Mouse (Mus musculus) left cerebral cortex, adult 8-10 months (tissue): ENCODE data around the gene Zbtb22. TPM values are rescaled to one million over a fixed set of nuclear protein-coding genes. Genes with fewer than 3 reads are reported as not detected.
A peak's percentile ranks its signal among the peaks of the same experiment; 100 is the strongest.
"Not testable (repeated sequence)": the region's sequence is repeated elsewhere in the genome, so short reads cannot be mapped to it uniquely, and the experiment has no call there.

Experiments used
- DNase-seq, 2 experiments: peaks; one replicate each; pipeline ENCODE4 v3.0.0; 2022; ENCODE audit warnings: low spot score in 2 of 2
- total RNA-seq, 4 experiments: library from RNA; stranded (reverse); gene quantifications; 2 replicates each; pipeline ENCODE4 v1.2.4; 2022

Zbtb22 gene
- 10 to 100 TPM; 36.8 to 44.6 (median 41.3) TPM for total RNA-seq

DNA sequence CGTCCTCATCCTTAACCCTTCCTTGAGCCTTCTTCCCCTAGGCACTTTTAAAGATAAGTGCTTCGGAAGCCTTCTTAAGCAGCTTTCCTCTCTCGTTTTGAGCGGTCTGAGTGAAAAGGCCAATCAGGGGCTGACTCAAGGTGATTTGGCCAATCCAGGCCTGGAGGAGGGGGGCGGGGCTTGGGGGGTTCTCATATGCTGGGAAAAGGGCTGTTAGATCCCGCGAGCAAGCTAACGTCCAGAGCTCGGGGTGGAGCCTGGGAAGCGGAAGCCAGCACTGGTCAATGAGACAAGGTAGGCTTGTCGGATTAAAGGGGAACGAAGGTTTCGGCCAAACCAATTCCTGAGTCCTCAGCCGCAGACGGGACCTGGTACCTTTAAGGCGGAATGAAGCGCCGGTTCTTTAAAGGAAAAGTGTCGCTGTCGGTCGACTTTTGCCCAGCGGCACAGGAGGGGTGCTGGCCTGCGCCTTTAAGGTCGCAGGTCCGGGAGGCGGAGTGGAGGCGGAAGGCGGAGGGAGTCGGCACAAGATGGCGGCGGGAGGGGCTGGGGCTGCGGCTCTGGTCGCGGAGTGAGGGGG, at the start of gene Zbtb22, which contains the start of gene Tapbp:
Gene Zbtb22 (plus strand): TSS at position 234 of the 580 bp plus-strand sequence.
Gene Tapbp (plus strand): TSS at position 229 of the 580 bp plus-strand sequence.
- peak; percentile 94 to 97 for DNase-seq

DNA sequence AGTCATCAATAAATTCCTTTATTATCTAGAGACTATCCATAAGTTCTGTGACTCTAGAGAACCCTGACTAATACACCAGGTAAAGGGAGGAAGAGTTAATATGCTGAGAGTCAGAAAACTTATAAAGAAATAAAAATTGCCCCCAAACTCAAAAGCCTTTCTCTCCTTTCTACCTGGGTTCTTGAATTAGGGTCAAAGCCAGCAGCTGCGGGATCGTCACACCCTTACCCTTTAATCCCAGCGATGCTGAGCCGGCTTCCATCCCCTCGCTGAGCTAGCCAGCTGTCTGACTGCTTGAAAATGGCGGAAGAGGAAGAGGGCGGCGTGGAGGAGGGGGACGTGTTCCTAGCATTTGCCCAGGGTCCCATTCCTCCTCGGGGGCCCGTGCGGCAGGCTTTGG, 42.2 kb upstream of the Zbtb22 start, which contains the start of gene Gm7029:
Gene Gm7029 (plus strand): TSS at position 301 of the 400 bp plus-strand sequence.
- DNase-seq = not testable (repeated sequence)

DNA sequence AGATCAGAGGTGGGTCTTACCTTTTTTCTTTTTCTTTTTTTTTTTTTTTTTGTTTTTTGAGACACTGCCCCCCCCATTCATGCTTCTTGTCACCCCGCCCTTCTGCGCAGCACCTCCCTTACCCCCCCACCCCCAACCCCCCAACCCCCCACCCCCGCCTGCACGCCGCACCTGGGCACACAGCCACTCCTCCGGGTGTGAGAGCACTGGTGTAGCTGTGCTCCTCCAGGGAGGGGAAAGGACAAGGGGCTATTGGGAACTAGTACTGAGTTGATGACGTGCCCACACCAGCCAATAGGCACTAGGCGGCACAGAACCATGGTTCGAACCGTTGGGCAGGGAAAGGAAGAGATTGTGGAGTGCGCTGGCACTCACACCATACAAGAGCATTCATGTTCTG, 41.3 kb upstream of the Zbtb22 start:
- DNase-seq = no peak

DNA sequence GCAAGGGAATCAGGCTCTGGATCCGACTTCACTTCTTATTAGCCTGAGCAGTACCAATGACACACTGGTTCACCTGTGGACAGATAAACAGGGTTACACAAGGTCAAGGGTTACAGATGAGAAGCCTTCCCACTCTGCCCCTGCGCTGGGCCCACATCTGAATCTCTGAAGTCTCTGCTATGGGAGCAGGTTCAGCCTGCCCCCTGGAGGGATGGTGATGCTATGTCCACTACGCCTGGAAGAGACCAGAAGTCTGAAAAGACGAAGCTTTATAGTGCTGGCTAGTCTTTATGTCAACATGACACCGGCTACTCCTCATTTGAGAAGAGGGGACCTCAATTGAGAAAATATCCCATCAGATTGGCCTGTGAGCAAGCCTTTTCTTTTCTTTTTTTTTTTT, 39.9 kb upstream of the Zbtb22 start:
- not testable (repeated sequence) for DNase-seq

DNA sequence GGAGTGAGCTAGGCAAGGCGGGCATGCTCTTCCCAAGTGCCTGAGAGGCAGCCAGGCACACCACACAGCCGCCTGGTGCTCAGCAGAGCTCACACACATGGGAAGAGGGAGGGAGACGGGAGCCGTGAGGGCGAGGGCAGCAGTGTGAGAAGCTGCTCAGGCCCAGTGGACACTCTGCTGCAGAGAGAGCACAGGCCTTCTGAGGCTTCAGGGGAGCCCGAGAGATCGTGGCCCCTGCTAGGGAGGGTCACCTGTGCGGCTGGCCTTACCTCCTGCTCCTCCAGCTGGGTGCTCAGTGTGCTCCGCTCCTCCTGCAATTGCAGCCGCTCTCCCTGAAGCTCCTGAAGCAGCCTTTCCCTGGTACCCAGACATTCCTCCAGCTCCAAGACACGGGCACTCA, 31.4 kb upstream of the Zbtb22 start:
- not testable (repeated sequence) for DNase-seq

DNA sequence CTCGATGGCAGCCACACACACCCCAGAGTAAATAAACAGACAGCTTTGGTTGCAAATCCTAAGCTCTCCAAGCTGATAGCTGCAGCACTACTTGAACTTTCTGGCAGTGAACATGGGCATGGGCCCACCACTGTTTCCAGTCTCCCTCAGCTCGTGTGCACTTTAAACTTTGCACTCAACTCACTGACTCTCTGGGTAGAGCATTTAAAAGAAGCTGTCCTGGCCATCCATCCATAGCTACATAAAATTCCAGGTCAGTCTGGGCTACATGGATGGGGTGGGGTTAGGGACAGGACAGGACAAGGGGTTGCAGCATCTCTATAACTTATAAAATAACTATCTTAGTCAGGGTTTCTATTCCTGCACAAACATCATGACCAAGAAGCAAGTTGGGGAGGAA, 27.9 kb upstream of the Zbtb22 start:
- not testable (repeated sequence) for DNase-seq

DNA sequence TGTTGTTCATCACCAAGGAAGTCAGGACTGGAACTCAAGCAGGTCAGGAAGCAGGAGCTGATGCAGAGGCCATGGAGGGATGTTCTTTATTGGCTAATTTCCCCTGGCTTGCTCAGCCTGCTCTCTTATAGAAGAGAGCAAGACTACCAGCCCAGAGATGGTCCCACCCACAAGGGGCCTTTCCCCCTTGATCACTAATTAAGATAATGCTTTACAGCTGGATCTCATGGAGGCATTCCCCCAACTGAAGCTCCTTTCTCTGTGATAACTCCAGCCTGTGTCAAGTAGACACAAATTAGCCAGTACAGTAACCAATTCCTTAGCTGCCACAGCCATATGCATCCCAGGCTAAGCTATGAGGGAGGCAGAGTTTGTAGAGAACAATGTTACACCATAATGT, 27.5 kb upstream of the Zbtb22 start:
- DNase-seq = not testable (repeated sequence)

DNA sequence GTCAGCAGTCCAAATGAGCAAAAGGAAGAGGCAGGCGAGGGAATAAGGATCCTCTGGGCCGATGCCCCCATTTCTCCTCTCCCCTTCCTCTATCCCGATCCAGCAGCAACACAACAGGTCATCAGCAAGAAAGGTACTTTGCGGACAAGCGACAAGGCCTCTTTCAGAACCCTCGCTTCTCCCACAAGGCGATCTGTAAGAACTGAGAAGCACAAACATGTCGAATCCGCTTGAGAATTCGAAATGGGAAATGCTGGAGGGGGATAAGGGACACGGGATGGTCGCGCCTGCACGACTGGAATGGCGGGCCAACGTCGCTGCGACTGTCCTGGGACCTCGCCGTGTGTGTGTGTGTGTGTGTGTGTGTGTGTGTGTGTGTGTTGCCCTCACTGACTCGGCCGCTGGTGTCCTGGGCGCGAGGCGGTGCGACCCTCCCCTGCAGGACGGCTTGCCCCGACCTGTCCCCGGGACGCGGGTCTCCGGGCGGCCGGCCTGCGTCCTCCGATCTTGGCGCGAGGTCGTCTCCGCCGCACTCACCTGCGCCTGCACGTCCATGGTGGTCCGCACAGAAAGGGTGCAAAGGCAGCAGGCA, 25.7 kb upstream of the Zbtb22 start:
- not testable (repeated sequence) for DNase-seq

DNA sequence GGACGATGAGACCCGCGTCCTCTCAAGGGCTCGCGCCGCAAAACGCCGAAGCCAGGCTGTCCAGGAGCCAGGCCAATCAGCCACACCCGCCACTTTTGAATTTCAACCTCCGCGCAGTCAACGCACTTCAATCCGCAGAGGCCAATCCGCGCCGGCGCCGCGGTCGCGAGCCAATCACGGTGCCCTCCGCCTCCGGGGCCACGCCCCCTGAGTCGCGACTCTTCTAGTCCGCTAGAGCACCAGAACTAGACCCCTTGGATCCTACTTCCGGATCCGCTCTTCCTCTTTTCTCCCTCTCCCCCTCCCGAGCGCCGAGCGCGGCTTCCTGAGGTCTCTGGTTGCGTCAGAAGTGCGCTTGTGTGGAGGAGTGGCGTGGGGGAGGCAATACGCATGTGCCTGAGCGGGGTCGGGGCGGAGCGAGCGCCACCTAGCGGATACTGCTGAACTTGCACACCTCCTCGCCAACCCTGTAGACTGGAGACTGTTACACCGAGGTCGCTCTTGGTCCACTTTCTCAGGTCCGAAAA, 25.1 kb upstream of the Zbtb22 start, which contains the start of gene Kifc1:
Gene Kifc1 (minus strand): TSS at position 129 of the 527 bp plus-strand sequence.
- DNase-seq = peak; percentile 98 to 100

DNA sequence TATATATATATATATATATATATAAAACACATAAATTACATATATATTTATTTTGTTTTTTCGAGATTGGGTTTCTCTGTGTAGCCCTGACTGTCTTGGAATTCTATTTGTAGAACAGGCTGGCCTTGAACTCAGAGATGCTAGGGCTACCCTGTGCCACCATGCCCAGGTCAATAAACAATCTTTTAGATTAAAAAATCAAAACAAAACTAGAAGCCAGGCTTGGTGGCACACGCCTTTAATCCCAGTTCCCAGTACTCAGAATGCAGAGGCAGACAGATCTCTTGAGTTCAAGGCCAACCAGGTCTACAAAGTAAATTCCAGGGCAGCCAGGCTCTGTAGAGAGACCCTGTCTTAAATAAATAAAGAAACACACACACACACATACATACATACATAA, 24.3 kb upstream of the Zbtb22 start:
- DNase-seq = no peak

DNA sequence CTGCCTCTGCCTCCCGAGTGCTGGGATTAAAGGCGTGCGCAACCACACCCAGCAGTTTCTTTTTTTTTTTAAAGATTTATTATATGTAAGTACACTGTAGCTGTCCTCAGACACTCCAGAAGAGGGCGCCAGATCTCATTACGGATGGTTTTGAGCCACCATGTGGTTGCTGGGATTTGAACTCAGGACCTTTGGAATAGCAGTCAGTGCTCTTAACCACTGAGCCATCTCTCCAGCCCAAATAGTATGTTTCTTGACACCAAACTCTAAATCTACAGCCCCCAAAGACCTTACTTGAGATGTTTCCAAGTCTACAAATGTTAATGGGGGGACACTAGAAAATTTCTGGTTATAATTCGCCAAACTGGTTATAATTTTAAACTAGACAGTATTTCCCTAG, 23.8 kb upstream of the Zbtb22 start:
- DNase-seq = not testable (repeated sequence)

DNA sequence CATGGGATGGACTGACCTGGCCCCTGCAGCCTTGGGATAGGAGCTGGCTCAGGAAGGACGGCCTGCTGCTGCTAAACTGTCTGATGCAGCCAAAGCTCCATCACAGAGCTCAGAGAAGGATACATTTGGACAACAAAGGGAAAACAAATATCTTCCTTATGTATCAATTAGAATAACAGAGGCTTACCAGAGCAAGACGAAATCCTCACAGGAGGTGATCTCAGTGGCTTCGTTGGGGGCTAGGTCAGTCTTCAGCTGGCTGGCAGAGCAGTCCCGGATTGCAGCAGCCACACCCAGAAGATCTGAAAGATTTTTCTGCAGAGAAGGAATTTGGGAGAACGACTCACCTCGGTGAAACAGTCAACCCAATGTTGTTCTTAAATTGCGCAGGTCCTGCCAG, 23.3 kb upstream of the Zbtb22 start:
- DNase-seq = no peak

DNA sequence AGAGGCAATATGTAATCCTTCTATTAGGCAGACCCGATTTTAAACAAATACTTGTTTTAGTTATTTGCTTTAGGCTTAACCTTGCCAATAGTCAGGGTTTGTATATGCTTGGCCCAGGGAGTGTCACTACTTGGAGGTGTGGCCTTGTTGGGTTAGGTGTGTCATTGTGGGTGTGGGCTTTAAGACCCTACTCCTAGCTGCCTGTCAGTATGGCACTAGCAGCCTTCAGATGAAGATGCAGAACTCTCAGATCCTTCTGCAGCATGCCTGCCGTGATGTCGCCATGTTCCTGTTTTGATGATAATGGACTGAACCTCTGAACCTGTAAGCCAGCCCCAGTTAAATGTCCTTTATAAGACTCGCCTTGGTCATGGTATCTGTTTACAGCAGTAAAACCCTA, 22.7 kb upstream of the Zbtb22 start:
- not testable (repeated sequence) for DNase-seq

DNA sequence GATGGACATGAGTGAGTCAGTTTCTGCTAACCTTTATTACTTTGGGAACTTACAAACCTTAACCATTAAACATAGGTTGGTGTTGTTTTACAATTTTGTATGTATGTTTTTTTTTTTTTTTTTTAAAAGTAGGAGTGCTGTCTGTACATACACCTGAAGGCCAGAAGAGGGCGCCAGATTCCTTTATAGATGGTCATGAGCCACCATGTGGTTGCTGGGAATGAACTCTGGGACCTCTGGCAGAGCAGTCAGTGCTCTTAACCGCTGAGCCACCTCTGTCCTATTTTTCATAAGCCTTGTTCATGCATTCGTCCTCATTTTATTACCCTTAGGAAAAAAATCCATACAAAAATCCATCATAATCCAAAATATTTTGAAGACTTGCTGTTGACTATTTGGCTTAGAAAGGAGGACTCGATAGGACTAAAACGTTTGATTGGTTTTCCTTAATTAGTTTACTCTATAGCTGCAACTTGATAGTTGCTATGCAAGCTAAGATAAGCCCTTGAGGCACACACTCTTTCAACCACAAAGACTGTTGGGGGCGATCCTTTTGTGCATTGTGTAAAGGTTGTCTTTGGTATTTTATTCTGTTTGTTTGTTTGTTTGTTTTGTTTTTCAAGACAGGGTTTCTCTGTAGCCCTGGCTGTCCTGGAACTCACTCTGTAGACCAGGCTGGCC, 18.4 kb upstream of the Zbtb22 start:
- no peak for DNase-seq

DNA sequence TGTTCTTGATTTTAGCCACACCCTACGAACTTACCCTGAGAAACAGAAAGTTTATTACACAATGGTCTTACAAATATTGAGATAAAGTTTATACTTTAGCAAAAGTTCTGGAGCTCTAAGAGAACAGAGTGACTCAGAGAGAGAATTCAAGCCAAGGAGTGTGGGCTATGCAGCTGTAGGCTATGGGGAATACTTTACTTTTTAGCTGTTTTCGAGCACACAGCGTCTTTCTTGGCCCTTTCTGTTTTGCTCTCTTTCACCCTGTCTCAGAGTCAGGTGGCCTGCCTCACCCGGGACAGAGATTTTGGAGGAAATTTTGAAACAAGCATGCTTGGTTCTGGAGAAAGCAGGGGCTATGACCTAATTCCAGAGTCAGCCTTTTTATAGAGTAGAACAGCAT, 17.5 kb upstream of the Zbtb22 start:
- not testable (repeated sequence) for DNase-seq

DNA sequence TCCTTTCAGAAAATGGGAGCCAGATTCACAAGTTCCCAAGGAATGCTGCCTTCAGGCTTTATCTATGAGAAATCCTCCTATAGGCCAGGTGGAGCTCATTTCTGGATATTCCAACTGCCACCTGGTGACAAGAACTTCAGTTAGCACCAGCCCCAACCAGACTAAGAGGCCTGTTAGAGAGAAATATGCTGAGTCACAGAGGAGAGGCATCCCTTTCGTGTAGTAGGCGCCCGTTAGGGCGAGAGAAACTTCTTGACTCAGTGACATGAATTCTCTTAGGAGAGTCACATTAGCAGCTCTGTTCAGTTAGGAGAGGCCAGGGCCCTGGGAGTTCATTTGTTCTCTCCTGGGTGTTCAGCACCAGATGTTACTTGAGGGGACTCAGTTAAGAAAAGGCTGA, 16.1 kb upstream of the Zbtb22 start:
- DNase-seq = no peak

DNA sequence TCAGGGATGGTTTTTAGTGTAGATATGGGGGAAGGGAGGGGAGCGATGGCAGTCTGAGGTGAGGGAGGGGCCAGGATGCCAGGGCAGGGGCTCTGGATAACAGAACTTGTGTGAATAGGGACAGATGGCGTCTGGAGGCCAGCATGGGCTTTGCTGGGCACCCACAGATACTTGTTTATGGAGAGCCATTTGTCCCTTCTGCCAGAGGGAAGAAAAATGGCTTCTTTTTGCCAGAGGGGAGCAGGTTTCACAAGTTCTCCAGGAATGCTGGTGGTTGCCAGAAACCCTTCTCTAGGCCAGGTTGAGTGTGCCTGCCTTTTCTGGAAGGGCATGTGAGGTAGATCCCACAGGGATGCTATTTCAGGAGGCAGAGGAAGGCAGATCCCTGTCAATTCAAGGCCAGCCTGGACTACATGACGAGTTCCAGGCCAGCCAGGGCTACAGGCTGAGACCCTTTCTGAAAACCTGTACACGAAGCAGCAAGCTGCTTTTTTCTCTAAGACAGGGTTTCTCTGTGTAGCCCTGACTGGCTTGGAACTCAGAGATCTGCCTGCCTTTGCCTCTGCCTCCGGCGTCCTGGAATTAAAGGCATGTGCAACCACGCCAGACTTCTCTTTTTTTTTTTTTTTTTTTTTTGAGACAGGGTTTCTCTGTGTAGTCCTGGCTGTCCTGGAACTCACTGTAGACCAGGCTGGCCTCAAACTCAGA, 15.3 kb upstream of the Zbtb22 start:
- DNase-seq = no peak

DNA sequence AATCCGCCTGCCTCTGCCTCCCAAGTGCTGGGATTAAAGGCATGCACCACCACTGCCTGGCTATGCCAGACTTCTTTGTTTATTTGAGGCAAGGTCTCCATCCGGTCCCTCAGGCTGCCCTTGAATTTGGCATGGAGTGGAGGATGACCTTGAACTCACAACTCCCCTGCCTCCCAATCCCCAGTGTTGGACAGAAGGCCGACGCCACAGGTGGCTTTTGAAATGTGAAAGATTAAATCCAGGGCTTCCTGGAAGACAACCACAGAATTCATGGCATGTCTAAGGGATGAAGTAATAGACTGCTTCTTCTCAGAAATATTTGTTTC, 14.8 kb upstream of the Zbtb22 start:
- no peak for DNase-seq

DNA sequence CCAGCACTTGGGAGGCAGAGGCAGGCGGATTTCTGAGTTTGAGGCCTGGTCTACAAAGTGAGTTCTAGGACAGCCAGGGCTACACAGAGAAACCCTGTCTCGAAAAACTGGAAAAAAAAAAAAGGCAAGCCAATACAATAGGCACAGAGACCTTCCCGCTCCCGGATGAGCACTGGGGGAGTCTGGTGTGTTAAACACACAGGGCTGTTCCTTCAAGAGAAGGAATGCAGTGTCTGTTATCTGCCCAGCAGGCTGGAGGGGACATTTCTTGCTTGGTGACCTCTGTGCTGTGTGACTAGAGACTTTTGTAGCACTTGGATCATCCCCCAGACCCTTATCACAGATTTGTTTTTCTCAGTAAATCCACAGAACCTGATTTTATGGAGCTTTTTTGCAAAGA, 14.1 kb upstream of the Zbtb22 start:
- DNase-seq = no peak

DNA sequence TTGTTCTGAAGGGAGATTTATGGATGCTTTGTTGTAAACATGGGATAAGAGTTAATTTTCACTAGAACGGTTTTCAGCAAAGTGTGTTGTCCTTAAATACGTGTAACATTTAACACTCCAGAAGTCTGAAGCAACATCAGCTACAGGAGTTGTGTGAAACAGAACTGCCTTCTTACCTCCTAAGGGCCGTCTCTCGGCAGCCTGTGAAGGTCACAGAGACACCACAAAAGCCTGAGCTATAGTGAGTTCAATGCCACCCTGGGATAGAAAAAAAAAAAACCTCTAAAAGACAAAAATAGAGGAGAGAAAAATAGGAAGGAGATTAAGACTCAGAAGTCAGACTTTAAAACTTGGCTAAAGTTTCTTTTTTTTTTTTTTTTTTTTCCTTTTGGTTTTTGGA, 13.6 kb upstream of the Zbtb22 start:
- DNase-seq = no peak

DNA sequence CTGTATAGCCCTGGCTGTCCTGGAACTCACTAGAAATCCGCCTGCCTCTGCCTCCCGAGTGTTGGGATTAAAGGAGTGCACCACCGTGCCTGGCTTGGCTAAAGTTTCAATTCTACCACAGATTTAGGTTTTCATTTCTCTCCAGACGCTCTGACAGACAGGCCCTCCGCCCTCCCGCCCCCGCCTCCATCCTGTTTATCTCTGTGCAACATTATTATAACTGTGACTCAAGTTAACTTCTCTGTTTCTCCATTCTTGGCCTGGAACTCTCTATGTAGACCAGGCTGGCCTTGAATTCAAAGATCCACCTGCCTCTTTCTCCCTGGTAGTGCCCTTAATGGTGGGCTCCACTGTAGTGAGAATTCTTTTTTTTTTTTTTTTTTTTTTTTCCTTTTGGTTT, 13.2 kb upstream of the Zbtb22 start:
- DNase-seq = no peak
